Mouse (Mus musculus) brain, embryonic 18.5 days (tissue): ENCODE results near the gene Luzp1.

Source experiments
- DNase-seq: peaks from one replicate; pipeline ENCODE4 v3.0.0-alpha.2; 2012; ENCODE audit warnings: low read depth, low spot score

Luzp1 gene

DNA sequence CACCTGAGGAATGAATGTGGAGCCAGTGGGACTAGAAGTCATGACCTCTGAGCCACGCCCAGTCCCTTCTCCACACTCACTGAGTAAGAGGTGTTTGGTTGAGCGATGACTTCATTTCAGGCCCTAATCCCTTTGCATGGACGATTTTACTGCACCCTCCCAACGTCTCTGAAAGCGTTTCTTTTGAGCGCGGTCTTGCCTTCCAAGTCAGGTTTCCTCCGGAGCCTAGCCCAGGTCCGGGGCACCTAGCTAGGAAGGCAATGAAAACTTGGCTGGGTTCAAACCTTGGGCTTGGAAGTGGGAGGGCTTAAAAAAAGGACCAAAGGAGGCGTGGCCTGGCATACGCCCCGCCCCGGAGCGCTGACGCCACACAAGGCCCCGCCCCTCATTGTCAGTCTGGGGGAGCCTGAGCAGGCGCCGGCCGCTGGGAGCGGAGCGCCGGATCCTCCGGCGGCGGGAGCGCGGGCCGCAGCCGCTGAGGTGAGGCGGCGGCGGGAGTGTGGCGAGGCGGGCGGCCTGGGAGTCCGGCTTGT, at the start of gene Luzp1:
Gene Luzp1 (plus strand): TSS at position 391 of the 533 bp plus-strand sequence.
- DNase-seq, result peak; percentile 79

DNA sequence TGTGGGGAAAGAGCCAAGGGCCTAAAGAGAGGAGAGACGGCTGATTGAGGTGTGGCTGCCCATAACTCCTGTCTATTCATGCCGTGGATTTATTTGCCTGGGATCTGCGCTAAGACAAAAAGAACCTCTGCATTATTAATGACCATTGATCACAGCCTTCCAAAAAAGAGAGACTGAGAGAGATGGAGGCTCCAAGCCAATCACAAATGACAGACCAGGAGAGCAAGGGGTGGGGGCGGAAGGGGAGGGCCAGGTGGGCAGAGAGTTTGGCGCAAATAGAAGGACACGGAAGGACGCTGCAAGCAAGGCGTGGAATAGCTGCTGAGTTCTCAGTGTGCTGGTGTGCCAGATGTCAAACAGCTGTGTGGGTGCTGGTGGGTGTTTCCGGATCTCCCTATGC, 46.3 kb upstream of the Luzp1 start, which contains the start of gene Htr1d:
Gene Htr1d (plus strand): TSS at position 301 of the 400 bp plus-strand sequence.
- DNase-seq, result no peak

DNA sequence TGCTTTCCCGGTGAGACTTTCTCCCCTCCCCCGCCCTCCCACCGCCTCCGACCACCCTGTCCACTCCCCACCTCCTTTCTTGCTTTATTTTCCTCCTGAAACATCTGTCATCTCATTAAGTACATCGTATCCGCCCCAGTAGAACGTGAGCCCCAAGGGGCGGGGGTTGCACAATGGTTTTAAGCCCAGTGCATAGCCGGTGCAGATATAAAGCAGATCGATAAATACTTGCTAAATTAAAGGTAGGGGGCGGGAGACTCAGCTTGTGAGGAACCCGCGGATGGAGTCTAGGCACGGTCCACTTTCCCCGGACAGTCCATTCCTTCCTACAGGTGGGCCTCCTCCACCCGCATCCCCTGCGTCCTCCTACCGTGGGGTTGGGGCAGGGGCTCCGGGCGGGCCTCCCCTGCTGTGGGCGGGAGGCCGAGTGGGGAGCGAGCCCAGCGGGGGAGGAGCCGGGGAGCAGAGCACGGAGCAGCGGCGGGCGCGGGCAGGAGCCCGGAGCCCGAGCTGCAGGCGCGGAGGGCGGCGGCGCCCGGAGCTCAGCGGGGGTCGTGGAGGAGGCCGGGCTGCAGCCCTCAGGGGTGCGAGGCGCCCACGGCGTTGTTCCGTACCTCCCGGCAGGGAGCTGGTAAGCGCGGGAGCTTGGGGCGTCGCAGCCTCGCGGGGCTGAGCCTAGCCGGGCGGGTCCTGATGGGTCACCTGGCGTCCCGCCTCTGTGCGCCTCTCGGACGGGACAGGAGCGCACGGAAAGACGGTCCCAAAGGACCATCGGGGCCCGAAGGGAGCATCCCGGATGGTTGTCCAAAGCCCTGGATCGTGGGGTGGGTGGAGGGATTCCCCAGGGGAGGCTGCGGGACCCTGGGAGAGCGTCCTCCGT, 45.2 kb upstream of the Luzp1 start:
- no peak for DNase-seq

DNA sequence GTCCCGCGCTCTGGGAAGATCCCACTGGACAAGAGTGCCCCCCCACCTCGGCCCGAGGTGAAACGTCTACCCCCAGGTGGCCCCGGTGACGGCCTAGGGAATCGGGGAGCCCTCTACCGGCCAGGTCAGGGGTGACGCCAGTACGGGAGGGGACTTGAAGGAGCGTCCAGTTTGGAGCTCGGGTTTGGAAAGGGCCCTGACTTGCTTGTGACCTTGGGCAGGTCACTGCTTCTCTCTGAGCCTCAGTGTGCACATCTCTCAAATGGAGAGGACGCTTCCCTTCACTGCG, 44.6 kb upstream of the Luzp1 start:
- no peak for DNase-seq

DNA sequence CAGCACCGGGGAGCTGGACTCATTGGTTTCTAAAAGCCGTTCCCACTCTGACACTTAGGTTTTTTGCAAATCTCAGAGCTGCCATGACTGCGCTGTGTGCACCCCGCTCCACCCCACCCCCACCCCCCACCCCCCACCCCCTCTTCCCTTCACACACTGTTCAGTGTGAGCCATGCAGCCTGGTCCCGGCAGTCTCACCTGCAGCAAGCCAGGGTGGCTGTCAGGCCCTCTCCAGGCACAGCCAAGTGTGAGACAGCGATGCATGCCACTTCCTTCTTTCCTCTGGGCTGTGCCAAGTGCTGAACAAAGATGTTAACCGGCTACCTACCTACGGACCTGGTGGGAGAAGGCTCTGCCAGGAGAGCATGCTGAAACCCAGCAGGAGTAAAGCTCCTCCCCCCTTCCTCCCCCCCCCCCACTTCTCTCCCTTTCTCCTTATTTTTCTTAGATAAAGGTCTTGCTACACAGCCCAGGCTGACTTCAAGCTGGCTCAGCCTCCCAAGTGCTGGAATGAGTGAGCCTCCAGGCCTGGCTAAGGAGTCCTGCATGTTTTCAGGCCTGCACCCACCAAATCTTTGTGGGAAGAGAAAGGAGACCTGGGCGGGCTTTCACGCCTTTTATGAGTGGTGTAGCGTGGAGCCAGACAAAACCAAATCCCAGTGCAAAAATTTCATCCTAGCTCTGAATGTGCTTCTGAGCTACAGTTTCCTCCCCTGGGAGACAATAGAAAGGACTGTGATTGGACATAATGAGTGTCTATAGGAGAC, 38.8 kb upstream of the Luzp1 start:
- DNase-seq, result no peak

DNA sequence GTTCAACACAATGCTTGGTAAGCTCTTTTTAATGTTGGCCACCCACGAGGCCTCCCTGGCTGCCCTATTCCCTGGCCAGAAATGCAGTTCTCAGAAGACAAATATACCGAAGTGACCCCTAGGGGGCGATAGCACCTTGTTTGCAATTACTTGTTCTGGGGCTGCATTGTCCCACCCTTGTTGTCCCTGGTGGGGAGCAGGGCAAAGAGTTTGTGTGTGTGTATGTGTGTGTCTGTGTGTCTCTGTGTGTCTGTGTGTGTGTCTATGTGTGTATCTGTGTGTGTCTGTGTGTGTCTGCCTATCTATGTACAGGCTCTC, 38.2 kb upstream of the Luzp1 start:
- no peak for DNase-seq

DNA sequence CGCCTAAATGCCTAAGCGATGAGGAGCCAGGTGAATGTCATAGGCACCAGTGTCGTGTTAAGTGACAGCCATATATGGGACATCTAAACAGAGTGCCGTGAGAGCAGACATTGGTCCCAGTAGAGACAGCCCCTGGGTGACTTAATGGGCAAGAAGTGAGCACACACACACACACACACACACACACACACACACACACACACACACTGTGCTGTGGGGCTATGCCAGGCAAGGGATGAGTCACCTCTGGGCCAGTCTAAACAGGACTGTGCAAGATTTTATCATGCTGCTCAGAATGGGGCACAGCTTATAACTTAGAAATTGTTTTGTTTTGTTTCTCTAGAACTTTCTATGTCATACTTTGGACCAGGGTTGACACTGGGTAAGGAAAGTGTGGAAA, 35.5 kb upstream of the Luzp1 start:
- no peak for DNase-seq

DNA sequence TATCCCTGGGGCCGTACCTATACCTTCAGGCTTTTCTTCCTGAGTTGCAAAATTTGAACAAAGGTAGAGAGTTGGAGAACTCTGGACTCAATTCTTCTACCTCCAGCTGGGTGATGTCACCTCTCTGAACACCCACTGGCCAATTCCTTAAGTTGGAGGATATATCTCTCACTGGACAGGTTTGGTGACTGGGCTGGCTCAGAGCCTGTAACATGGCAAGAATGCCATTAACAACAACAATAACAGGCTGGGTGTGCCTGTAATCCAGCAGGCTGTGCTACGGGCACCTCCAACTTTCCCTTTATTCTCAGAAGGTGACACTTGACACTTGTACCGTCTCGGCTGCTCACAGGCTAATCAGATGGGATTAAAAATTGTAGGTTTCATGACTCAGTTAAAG, 30.5 kb upstream of the Luzp1 start:
- DNase-seq, result no peak

DNA sequence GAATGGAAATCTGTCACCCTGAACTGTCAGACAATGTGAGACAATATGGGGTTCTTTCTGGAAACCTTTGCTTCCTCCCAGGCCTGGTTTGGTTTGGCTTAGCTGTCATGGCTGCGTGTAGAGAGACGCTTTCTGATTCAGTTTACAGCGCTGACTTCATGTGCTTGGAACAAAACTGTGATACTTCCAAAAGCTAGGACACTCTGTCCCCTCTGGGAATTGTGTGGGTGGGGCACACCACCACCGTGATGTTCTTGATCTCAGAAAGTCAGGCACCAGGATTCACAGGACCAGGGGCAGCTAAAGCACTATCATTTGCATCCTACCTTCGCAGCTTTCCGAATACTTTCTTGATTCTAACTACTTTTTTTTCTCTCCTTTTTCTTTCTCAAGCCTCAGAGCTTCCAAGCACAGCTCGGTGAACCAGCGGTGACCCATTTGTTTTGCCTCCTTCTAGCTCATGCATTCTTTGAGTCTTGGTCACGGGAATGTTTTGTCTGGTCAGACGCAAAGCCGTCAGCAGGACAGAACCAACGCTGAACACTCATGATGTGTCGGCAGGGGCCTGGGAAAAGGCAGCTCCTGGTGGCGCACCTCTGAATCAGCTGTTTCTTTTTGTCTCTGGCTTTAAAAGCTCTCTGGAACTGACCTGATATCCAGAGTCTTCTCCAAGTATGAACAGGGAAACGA, 28.1 kb upstream of the Luzp1 start:
- DNase-seq, result no peak

DNA sequence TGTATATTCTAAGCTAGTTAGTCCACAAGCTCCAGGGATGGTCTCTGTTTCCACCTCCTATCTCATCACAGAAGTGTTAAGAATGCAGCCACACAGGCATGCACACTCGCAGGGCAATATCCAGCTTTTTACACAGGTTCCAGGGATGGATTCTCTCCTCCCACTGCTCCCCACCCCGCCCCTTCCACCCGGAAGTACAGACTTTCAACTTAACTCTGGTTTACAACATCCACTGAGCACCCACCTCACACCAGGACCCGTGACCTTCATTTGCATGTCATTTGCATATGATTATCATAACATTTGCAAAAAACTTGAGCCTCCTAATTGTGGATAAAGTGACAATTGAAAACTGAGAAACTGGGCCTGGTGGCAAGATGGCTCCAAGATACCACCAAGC, 25.0 kb upstream of the Luzp1 start:
- DNase-seq, result no peak

DNA sequence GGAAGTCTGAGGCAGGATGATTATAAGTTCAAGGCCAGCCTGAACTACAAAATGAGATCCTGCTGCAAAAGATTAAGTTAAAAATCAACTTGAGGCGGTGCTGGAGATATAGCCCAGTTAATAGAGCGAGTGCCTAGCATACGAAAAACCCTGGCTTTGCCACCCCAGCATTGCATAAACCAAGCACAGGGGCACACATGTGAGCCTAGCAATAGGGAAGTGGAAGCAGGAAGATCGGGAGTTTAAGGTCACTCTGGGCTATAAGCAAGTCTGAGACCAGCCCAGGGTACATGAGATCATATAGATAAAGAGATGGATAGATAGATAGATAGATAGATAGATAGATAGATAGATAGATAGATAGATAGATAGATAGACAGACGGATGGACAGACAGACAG, 19.8 kb upstream of the Luzp1 start:
- no peak for DNase-seq

DNA sequence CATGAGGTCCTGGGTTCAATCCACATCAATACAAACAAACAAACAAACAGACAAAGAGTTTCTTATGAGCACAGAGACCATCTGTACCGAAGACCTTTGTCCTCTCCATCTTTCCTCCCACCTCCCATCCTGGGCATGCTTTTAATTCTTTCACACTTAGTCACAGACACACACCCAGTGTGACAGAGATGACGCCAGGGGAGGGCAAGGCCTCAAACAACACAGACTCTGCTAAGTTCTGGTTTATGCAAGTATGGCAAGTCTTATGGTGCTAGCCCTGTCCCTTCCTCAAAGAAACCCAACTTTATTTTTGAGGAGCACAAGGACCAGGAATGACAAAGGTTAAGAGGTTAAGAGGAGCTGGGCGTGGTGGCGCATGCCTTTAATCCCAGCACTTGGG, 19.3 kb upstream of the Luzp1 start:
- no peak for DNase-seq

DNA sequence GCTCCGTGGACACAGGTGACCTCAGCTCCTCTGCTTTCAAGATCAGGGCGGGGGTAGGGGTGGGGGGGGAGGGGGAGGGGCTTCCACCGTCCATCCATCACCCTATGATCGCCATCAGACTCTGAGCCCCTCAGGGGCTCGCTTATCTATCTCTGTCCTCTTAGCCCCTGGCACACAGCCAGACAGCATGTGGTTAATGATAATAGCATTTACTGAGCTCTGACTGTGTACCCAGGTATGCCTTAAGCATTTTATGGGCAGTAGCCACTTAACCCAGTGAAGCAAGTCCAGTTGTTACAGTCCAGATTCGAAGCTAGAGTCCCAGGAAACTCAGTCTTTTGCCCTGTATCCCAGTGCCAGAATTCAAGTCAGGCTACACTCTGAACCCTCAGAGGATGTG, 18.0 kb upstream of the Luzp1 start:
- DNase-seq, result no peak

DNA sequence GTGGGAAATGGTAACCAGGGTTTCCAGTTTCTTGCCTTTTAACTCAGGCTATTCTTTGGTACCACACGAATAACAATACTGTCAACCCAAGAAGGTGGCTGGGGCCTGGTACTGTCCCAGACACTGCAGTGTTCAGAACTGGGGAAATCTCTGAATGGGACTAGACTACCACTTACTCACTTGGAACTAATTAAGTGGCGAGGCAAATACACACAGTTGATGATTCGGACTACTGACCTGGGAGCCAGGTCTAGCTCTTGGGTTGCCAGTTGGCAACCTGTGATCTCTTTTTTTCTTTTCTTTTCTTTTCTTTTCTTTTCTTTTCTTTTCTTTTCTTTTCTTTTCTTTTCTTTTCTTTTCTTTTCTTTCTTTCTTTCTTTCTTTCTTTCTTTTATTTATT, 17.3 kb upstream of the Luzp1 start:
- no peak for DNase-seq

DNA sequence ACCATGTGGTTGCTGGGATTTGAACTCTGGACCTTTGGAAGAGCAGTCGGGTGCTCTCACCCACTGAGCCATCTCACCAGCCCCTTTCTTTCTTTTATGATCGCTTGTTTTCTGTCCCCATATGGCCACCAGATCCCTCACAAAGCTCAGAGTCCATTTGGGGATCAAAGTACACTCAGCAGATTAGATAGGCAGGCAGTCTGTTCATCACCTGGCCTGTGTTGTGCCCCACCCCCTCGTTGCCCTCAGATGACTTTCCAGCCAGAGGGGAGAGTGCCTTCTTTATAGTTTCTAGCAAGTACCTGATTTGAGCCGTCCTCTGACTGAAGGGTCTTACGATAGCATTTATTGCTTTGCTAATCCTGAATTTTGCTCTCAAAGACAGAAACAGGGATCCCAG, 16.8 kb upstream of the Luzp1 start:
- no peak for DNase-seq

DNA sequence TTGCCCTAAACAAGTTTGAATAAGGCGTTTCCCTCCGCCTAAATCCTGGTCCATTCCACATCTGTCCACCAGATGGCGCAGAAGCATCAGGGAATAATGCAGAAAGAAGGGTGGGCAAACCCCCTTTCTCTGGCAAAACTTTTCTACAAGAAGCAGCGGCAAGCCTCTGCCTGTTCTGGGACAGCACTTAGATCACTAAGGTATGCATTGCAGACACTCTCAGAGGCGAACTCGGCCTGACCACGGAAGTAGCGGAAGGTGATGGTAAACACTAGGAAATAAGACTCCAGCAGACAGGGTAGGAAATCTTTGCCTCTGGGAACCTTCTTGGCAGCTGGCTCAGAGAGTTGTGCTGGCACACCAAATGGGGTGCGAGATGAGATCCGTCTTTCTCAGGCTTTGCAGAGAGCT, 14.7 kb upstream of the Luzp1 start:
- DNase-seq, result no peak

DNA sequence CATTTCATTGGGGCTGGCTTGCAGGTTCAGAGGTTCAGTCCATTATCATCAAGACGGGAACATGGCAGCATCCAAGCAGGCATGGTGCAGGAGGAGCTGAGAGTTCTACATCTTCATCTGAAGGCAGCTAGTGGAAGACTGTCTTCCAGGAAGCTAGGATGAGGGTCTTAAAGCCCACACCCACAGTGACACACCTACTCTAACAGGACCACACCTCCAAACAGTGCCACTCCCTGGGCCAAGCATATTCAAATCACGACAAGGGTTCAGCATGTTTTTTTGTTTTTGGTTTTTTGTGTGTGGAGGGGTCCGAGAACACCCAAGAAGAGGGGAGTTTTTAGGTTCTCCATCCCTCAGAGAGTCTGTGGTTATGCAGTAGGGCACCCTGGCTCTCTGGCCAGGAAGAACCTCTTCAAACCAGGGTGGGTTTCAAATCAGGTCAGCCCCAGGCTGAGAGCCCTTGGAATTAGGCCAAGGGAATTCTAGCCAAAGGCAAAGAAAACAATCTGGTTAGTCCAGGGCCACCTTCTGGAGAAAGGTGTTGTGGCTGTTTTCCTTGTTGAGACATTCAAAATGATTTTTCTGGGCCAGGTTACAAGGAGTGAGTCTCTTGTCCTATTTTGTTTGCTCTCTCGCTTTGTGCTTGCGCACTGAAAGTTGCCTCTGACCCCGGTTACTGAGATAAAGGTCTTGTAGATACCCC, 12.9 kb upstream of the Luzp1 start:
- no peak for DNase-seq

DNA sequence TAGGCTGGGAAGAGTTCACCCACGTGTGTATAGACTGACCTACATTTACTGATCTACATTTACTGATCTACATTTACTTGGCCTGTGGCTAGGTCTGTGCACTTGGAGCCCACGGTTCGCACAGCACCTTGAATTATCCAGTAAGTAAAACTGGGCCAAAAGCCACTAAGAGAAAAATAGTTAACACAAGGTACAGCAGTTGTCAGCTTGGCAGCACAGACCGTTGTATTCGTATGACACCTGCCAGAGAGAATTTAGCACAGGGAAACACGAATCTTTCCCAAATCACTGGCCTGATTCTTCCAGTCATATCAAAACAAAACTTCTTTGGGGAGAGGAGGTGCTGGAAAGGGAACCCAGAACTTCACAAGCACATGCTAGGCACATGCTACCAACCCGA, 11.3 kb upstream of the Luzp1 start:
- no peak for DNase-seq

DNA sequence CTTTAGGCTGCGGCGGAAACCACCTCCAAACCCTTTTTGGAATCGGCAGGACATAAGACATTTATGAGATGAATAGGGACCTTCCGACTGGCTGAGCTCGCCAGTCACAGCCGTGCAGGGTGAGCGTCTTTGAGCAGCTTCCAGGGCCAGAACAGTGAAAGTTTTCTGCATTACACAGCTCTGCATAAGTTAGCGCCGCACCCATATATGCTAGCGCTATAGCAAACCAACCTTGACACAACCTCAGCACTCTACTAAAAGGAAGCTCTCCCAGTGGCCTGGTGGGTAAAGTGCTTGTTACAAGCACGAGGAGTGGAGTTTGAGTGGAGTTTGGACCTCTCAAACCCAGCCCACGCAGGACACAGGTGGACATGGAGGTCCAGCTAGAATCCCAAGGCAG, 10.4 kb upstream of the Luzp1 start:
- no peak for DNase-seq

DNA sequence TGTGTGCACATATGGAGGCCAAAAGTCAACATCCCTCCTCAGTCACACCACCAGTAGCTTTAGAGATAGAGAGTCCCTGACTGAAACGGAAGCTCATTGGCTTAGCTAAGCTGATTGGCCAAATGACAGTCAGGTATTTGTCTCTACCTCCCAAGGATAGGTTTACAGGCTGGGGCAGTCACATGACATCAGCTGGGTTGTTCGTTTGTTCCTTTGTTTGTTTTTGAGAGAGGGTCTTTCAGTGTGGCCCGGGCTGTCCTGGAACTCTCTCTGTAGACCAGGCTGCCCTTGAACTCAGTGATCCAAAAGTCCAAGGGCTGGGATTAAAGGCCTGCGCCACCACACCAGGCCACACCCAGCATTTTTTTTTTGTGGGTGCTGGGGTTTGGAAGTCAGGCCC, 8.4 kb upstream of the Luzp1 start:
- no peak for DNase-seq

DNA sequence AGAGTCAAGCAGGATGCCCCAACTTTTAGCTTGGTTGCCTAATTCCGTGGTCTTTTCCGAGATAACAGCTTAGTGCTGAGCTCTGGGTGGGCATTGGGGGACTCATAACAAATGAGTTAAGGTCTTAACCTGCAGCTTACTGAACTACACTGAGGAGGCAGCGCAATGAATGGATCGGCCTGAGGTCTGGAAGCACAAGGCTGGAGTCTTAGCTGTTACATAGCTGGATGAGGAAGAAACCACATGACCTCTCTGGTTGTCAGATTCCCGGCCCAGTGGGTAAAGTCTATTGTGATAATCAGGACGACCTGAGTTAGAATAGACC, 7.8 kb upstream of the Luzp1 start:
- no peak for DNase-seq
